Mouse (Mus musculus) adipose tissue, adult 10 weeks (tissue): Measurements from ENCODE around the gene Vmn1r27. TPM values are rescaled to one million over a fixed set of nuclear protein-coding genes. Genes with fewer than 3 reads are reported as not detected.

ENCODE experiments used
- polyA plus RNA-seq: library from polyadenylated mRNA; stranded (reverse); fragments of 350-450 nt; fragmentation: Illumina TruSeq; extraction: RNeasy Lipid Tissue Mini Kit (QIAGEN cat#74804); gene quantifications from one replicate; pipeline ENCODE4 v1.2.3, GENCODE M21; 2014; ENCODE audit warnings: low read depth, low replicate concordance

The Vmn1r27 gene
- polyA plus RNA-seq, result not detected

DNA sequence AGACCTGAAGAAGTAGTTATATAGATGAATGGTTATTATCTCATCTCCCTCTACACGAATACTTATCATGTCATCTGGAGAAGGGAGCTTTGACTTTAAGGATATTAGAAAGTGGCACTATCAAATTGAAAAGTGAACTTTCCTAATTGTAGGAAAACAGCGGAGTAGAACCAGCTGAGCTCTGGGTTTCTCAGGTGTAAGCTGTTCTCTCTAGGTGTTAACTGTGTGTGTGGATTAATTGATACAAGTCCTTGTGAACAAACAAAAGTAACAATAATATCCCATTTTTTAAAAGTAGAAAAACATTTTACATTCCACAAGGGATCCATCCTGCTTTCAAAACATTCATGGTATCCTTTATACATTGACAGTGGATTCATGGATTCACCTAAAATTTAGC lies at the start of gene Vmn1r27:
Gene Vmn1r27 (minus strand): TSS at position 101 of the 400 bp plus-strand sequence.

DNA sequence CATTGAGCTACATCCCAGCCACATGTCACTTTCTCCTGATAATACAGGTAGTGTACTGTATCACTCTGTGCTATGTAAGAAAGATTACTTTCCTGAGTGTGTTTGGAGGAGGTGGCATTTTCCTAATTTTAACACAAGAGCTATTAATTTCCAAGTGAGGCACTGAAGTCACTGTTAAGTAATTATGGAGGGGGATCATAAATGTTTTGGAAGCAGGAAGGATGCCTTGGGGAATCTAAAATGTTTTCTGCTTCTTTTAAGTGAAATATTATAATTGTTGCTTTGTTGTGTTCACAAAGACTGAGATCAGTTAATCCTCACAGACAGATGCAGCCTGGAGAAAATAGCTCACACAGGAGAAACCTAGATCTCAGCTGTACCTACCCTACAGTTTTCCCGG lies 43.1 kb upstream of the Vmn1r27 start, which contains the start of gene Vmn1r28:
Gene Vmn1r28 (plus strand): TSS at position 301 of the 400 bp plus-strand sequence.

Other genes starting within 250 kb of the Vmn1r27 start
- gene Vmn1r25, start 238.0 kb downstream of the Vmn1r27 start, polyA plus RNA-seq, result not detected
- gene Vmn1r26, start 203.7 kb downstream of the Vmn1r27 start, polyA plus RNA-seq, result not detected
- not detected for gene Vmn1r28, start 43.2 kb upstream of the Vmn1r27 start, polyA plus RNA-seq
- gene Vmn1r29, start 82.7 kb upstream of the Vmn1r27 start, polyA plus RNA-seq, result not detected
- gene Vmn1r30, start 224.6 kb upstream of the Vmn1r27 start, polyA plus RNA-seq, result not detected